Mouse (Mus musculus): ENCODE measurements at regions not wholly inside any gene's neighbourhood (a gene's known extent, or its start where the extent isn't known, plus 50 kb on each side); places are given as distances from the start of the nearest gene placed in this dataset.

GRCm38 (mm10) chr13:71235338-71235737 lies 393.7 kb upstream of the Adamts16 start:
- no peak for DNase-seq

DNA sequence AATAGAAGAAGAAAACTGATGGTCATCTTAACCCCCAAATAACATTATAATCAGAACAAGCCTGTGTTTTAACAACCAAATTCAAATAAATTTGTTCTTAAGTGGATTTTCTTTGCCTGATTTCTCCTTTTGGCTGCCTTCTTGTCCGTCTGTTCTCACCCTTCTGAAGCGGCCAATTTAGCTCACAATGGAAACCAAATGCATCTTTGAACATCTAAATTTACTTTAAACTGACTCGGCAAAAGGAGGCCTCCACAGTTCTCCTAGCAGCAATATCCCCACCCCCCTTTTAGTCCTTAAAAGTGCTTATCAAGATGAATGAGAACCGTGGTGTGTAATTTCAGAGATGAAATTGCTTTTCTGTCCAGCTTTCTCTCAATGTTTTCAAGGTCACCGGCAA lies 389.6 kb upstream of the Adamts16 start:
- DNase-seq: no peak

- no peak for DNase-seq
These were observed 373.2 kb upstream of the Adamts16 start for GRCm38 (mm10) chr13:71214776-71215175.

DNA sequence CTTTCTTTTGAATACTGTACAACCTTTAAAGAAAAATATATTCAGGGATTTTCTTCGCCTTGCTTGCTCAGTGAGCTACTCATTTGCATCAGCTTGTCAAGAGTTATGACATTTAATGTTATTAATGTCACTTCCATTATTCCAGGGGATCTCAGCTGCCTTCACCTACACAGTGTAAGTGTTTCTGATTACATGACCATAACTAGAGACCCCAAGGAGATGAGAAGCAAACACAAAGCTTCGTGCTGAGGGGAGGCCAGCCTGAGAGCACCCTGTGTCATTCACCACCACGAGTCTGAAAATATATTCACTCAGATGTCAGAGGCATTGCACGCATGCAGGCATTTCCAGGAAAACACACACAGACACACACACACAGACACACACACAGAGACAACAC lies 369.8 kb upstream of the Adamts16 start:
- no peak for DNase-seq

DNA sequence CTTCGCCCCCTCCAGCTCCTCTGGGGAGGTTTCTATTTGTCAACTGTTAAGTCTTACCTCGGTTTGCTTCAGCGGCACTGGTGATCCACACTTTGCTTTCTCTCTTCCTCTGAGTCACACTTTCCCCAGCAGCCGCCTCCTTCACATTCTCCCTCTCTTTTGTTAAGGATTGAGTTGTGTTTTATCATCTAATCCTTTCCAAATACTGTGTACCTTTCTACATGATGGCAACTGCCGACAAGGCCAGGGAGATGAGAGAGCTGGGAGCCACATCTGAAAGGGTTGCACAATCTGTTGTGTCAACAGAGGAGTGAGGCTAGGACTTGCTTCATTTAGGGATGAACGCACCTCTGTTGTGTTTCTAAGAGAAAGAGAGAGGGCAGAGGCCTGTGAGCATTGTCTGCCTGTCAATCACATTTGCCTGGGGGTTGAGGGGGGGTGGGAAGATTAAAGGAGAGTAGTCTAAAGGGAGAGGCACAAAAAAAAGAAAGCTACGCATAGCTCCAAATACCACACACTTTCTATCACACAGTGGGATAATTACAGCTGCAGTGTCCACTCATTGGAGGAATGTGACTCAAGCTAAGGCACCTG lies 369.1 kb upstream of the Adamts16 start:
- no peak for DNase-seq

DNA sequence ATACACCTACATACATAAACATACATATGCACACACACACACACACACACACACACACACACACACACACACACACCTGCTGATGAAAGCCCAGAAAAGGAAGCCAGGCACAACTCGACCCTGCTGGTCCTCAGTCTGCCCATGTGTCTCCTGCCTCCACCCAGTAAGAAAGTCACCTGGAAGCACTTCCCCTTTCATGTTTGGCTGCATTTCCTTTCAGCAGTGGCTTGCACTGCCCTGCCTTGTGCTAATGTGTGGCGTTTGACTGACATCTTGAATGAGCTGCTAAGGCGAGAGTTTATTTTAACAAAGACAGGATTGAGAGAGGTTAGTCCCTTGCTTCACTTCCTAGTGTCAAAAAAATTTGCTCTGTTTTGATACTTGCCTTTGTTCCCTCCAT lies 364.1 kb upstream of the Adamts16 start:
- no peak for DNase-seq

DNA sequence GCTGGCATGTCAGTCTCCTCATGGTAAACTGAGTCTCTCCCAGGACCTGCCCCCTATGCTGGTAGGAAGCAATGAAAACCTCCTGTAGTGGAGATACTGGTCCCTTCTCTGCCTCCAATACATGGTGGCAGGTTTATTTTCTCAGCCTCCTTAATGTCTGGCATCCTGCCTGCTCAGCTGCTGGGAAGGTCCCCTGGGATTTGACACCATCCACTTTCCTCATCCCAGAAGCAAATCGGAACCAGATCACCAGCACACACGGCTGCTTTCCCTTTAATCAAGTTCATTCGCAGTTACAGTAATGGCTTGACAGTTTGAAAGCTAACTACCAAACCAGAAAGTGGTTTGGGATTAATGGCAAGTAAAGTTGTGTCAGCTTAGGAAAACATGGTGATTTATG lies 359.0 kb upstream of the Adamts16 start:
- DNase-seq: no peak

- no peak for DNase-seq
These were observed 354.1 kb upstream of the Adamts16 start for GRCm38 (mm10) chr13:71195675-71196074.

- DNase-seq: no peak
These were observed 342.9 kb upstream of the Adamts16 start for GRCm38 (mm10) chr13:71184500-71184899.

DNA sequence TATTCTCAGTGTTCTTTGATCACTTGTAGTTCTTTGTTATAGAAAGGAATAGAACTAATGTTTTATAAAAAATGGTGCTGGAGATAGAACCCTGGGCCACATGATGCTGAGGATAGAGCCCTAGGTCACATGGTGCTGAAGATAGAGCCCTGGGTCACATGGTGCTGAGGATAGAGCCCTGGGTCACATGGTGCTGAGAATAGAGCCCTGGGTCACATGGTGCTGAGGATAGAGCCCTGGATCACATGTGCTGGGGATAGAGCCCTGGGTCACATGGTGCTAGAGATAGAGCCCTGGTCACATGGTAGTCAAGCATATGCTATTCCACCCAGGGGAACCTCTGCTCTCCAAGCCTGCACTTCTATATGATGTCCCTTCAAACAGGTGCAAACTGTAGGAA lies 337.5 kb upstream of the Adamts16 start:
- DNase-seq: no peak

- DNase-seq: no peak
These were observed 332.7 kb upstream of the Adamts16 start for GRCm38 (mm10) chr13:71174335-71174734.

GRCm38 (mm10) chr13:71166226-71166625 lies 324.6 kb upstream of the Adamts16 start:
- no peak for DNase-seq

DNA sequence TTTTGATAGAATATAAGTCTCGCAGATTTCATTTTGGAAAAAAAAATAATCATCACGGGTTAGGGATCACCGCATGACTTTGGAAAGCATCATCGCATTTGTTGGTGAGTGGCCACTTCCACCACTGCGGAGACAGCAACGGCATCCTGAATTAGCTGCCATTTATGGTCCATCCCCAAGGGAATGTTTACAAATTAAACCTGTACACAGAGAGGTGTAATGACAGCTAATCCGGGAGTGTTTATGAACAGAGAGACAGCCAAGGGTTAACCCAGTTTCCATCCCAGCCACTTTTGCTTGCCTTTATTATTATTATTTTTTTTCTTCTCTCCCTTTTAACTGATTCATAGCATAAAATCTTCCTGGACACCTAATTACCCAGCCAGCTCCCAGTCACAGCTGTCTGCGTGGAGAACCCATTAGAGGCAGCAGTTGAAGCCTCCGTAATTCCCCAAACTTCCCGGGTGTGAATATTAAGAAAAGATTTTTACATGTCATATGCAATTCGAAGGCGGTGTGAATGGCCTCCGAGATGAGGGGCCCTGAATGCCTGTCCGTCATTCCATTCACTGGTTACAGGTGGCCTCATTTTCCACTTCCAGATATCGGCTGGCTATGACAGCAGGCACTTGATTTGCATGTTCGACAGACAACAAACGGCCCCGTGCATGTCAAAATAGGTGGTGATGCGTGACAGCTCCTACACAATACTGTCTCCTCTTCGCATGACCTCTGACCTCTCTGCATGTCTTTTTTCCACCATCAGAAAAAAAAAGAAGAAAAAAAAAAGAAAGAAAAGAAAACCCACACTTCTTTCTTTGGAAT lies 323.7 kb upstream of the Adamts16 start:
- no peak for DNase-seq

- DNase-seq: no peak
These were observed 322.4 kb upstream of the Adamts16 start for GRCm38 (mm10) chr13:71164012-71164411.

DNA sequence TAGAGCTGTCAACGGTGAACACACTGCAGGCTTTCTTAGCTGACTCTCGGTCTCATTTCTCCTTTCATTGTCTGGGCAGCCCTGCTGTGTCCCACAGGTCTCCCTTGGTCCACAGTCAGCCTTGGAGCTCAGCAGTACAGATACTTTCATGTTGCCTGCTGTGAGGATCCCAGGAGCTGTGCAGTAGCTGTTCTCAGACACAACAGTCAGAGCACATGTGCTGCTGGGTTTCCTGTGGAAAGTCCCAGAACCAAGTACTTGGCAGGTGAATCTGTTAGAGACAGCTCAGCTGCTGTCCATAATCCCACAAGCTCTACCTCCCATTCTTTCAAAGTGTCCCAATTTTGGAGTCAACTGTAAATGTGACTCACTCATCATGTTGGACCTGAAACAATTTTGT lies 321.3 kb upstream of the Adamts16 start:
- DNase-seq: no peak

GRCm38 (mm10) chr13:71158300-71158860 lies 316.8 kb upstream of the Adamts16 start:
- DNase-seq: no peak

GRCm38 (mm10) chr13:71157656-71158299 lies 316.2 kb upstream of the Adamts16 start:
- no peak for DNase-seq

DNA sequence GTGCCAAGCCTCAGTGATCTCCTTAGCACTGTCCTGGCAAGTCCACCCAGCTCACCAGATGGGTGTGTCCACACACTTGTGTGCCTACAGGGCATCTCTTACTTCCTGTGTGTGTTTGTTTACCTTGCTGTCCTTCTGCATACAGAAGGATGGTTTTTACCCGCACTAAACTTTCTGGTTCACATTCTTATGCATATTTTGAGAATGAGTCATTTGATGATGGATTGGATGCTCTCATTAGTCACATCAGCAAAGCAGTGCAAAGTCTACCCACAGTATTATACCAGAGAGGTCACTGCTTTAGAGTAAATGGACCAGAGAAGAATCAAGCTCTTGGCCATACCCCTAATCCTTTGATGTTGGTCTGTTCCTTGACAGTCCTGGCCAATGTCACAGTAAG lies 308.5 kb upstream of the Adamts16 start:
- DNase-seq: no peak

DNA sequence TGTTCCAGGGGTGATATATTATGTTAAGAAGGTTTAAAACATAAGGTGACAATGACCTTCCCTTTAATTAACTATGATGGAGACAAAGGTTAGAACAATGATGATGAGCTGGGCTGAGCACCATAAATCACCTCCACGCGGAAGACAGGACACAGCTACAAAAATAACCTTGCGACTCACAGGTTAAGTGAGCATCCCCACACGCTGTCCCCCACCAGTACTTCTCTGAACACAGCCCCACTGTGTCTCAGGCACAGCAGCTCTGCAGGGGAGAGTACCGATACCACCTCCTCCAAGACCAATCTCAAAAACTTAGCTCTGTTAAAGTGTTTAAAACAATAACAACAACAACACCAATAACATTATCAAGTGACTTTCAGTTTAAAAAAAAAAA lies 307.7 kb upstream of the Adamts16 start:
- DNase-seq: no peak

GRCm38 (mm10) chr13:71148491-71149302 lies 307.1 kb upstream of the Adamts16 start:
- no peak for DNase-seq

DNA sequence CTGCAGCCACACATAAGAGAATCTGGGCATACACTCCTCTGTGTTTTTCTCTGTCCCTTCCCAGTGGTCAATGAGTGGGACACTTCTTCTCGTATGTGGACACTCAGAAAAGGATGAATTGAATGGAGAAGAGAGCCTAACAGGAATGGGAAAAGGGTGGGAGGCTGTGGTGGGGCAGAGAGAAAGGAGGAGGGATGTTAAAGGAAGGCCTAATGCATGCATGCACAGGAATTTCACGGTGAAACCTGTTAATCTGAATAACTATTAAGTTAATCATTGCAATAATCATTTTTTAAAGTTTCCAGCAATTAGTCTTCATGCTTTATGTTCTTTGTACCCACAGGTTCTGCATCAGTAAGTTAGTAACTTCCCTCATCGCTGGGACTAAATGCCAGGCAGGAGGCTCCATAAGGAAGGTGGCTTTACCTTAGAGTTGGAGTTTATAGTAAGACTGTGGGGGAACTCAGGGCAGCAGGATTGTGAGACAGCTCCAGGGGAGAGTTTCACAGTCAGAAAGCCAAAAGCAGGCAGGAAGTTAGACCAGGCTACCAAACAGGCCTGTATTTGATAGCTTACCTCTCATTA lies 305.3 kb upstream of the Adamts16 start:
- DNase-seq: no peak

- DNase-seq: no peak
These were observed 297.2 kb upstream of the Adamts16 start for GRCm38 (mm10) chr13:71138745-71139312.

Measured in kidney, postnatal 25 days (tissue).